Mouse (Mus musculus) layer of hippocampus, adult 9-11 months (tissue): ENCODE results near the gene Rapgef3.

Experiments used
- DNase-seq: peaks from one replicate; pipeline ENCODE4 v3.0.0; 2022

Rapgef3 gene

DNA sequence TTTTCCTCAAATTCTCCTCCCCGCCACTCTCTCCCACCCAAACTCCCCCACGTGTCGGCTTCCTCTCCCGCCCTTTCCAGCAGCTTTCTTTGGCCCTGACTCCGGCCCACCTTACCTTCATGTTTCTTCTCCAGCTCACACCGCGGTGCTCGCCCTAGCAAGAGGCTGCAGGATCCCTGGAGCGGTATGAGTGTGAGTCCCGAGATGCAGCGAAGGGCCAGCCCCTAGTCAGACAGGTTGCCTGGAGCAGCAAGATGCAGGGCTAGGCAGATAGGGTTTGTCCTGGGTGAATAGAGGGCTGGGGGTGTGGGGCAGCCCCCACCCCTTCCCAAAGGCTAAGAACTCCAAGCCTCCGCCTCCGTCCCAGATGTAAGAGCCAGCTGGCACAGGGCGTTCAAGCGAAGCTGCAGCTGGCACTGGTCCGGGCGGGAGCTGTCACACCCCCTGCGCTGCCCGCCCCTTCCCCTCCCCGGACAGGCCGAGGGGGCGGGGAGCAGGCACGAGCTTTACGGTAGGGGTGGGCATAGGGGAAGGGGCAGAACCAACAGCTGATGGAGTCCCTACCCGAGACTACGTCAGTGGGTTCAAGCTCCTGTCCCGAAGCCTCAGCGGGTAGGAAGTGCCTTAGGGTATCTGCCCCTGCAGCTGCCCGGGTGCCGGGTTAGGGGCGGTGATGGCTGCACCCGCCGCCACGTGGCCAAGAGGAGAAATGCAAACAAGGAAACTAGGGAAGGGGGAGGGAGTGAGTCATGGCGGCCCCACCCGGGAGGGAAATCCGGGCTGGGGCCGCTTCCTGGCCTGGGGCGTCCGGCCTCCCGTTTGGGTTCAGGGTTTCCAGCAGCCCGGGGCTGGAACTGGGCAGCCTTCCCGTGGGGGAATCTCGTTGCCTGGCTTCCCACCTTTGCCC, at the start of gene Rapgef3:
Rapgef3 (minus strand) TSS at position 693 of the 907 bp plus-strand sequence.
- peak; percentile 81 for DNase-seq

DNA sequence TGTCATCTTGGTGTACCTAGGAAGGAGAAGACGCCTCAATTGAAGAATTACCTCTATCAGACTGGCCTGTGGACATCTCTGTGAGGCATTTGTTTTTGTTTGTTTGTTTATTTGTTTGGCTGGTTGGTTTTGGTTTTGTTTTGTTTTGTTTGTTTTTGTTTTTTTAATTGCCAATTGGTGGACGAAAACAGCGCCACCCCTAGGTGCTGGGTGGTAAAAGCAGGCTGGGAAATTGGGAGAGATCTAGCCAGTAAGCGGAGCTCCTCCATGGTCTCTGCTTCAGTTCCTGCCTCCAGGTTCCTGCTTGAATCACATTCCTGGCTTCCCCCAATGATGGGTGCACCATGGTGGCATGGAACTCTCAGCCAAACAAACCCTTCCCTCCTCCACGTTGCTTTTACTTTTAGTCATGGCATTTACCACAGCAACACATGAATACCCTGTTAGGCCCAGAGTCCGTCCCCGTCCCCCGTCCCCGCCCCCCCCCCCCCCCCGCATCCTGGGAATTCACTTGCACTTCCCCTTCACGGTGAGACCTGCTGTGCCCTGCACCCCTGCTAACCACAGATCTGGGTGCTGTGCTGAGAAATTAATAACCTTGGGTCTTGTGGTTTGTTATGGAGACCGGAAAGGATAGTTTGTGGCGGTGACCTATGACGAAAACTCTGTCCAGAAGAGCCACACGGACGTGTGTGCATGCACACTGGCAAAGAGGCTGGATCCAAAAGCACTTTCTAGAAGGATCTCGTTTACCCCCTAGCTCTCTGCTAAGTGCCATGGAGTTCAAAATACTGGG, 48.6 kb upstream of the Rapgef3 start:
- DNase-seq: no peak

DNA sequence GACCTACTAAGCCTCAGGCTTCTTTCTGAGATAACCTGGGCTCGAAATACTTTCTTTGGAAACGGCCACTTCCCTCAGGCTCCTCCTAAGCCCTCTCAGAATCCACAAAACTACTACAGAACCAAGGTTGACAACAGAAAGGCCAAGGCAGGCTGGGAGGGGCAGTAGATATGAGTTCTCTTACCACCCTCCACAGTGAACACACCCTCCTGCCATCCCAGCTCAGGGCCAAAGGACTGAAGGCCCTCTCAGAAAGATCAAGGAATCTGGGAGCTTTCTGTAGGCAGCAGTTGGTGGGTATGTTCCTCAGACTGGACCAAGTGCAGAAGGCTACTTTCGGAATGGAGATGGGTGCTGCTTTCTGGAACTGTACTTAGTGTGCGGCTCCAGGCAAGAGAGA, 47.5 kb upstream of the Rapgef3 start:
- no peak for DNase-seq

DNA sequence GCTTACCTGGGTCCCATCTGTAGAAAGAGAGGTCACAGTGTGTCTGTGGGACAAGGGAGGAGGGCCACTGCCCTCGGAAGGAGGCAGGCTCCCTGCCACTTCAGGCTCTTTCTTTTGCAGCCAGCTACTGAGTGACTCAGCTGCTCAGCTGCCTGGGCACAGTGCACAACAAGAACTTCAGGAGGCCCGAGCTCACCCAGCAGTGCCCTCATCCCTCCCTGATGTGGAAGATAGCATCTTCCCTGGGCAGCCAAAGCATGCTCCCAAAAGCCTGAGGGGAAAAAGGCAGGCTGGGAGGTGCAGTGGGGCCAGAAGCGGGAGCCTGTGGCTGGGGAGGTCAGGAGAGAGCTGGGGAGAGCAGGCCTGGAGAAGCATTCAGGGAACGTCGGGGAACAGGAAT, 46.9 kb upstream of the Rapgef3 start:
- no peak for DNase-seq

DNA sequence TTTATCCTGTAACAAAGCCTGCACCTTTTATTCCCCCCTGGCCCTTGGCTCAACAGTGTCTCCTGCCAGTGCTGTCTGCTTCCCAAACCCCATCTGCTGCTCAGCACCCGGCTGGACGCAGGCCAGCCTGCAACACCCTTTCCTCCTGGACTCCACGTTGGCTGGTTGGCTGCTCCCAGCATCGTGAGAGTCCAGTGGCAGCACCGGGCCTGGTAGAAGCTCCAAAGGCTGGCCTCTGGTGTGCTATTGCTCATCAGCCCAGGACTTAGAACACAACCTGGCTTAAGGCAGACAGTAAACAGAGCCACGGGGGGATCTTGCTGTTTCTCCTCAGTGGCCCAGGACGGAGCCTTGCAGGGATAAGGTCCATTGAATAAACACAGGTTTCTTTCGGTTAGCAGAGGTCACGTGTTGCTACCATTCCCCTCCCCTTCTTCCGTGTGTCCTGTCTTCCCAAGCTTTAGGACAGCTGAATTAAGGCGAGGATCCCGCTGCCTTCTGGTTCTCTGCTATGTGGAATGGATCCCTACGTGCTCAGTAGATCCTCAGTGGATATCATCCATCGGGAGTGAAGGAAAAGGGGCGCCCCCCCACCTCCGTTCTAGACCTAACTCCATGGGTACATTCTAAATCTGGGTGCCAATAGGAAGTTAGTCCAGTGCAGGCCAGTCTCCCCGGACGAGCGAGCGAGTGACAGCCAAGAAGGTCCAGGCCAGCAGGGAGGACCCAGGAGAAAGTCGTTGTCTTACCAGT, 45.9 kb upstream of the Rapgef3 start:
- no peak for DNase-seq

DNA sequence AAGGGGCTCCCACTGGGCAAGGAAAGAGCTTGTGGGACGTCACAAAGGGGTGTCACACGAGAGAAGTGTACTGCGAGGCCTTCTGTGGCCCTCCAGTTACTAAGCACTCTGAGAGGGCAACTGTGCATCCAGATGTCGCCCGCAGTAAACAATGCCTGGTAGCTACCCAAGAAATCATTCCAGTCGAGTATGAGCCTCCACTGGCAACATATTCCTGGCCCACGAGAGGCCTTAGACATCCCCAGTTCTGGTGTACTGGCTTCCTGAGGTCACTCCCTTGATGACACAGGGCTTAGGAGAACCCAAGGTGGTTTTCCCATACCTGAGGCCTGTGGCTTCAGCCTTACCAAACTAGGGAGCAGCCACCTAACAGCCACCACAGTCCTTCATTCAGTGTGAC, 45.1 kb upstream of the Rapgef3 start:
- DNase-seq: no peak

DNA sequence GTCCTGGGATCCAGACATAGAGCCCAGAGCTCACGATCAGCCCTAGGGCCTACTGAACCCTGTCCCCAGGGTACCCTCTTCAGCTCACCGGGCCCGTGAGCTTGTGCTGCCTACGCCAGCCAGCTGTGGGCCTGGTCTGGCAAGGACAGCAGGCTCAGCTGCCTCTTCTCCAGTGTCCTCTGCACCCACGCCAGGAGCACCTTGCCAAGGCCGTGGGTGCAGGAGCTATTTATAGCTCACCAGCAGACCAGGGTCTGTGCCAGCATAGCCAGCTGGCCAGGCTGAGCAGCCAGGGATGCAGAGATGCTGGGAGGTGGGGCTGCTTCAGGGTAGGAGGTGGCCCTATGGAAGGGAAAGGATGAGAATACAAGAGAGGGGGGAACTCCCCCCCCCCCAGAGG, 44.4 kb upstream of the Rapgef3 start:
- DNase-seq: peak; percentile 96

DNA sequence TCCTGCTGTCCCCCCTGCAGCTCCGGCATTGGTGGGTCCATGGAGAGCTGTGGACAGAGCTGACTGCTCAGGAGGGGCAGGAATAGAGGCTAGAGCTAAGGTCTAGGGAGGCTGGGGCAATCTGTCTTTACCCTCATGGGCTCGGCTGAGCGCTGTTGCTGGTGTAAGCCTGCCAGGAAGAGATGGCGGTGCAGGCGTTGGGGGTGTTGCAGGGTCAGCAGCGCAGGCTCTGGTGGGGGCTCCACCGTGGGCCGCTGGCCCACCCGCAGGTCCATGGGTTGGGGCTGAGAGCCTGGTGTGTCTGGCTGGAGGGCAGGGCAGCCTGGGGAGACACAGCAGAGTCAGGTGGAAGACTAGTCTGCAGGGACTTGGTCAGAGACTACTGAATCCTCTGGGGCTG, 43.5 kb upstream of the Rapgef3 start:
- DNase-seq: no peak

DNA sequence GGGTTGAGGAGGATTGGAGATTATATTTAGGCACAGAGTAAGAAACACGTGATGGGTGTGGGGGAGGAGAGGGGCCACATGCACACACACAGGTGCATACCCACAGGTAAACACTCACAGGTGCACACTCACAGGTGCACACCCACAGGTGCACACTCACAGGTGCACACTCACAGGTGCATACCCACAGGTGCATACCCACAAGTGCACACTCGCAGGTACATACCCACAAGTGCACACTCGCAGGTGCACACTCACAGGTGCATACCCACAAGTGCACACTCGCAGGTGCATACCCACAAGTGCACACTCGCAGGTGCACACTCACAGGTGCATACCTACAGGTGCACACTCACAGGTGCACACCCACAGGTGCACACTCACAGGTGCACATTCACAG, 42.6 kb upstream of the Rapgef3 start:
- DNase-seq: no peak

DNA sequence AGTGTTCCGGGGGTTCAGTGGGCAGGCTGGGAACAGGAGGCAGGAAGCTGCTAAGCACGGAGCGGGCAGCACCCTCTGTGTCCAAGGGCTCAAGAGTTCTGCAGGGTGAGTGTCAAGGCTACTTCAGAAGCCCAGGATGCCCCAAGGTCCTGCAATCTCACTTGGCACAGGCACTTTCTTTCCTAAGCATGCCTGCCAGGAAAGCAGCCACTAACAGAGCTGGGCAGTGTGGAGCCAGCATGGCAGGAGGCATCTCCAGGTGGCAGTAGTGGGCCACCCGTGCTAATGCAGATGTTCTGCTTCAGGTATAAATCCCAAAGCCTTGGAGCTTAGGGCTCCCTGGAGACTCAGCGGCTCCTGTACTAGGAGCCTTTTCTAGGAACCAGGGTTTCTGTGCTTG, 42.2 kb upstream of the Rapgef3 start:
- DNase-seq: no peak

DNA sequence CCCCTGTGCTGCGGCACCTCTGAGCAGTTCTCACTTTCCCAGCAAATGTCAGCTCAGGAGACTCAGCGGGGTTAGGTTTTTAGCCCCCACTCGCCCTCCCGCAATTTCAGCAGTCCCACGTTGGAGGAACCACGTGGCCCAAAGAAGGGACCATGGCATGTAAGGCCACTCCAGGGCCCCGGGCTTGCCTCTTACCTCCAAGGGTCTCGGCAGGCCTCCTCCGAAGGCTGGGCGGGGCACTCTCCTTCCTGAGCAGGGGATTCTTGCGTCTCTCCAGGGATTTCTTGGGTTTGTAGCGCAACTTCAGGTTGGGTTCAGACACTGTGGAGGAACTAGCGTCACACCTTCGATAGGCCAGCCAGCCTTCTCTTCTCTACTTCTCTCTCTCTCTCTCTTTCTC, 41.4 kb upstream of the Rapgef3 start:
- DNase-seq: no peak

DNA sequence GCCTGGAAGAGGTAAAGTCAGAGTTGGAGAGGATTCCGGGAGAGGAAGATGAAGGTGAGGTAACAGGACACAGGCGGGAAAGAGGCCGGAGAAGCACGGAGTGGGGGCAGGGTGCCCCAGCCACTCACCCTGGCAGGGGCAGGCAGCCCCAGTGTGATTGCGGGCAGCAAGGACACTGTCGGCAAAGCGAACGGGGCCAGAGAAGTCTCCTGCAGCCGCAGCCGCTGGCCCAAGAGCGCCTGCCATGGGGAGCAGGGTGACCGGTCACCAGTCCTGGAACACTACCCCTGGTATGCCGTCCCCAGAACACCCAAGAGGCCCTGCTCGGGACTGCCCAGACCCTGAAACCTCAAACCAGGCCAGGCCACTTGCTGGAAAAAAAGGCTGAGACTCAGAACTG, 40.8 kb upstream of the Rapgef3 start:
- no peak for DNase-seq

DNA sequence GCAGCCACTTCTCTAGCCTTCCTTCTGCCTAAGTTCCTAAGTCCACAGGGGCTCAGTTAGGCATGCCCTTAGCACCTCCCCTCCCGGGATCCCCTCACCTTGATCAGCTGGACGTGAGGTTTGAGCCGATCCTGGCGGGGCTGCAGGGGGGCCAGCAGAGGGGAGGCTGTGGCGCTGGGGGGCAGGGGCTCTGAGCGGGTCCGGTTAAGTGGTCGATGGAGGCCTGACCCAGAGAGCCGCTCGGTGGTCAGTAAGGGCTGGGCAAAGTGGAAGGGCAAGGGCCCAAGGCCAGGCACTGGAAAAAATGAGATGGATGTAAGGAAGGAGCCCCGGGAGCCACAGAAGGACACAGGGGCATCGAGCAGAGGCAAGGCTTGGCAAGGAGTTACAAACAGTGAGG, 40.1 kb upstream of the Rapgef3 start:
- DNase-seq: no peak

DNA sequence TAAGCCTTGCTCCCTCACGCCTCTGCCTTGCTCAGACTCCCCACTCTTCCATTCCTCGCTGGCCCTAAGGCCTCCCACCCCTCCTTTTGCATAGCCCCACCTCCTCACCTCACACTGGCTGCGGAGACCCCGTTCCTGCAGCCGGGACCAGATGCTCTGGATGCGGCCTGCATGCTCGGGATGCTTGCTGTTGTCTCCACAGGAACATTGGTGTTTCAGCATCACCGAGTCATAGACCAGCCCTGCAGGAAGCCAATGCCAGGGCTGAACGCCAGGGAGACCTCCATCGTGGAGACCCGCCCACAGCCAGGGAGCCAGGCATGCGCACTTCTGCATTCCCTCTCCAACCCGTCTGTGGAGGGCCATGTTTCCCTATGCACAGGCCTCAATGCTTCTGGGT, 34.8 kb upstream of the Rapgef3 start:
- no peak for DNase-seq

DNA sequence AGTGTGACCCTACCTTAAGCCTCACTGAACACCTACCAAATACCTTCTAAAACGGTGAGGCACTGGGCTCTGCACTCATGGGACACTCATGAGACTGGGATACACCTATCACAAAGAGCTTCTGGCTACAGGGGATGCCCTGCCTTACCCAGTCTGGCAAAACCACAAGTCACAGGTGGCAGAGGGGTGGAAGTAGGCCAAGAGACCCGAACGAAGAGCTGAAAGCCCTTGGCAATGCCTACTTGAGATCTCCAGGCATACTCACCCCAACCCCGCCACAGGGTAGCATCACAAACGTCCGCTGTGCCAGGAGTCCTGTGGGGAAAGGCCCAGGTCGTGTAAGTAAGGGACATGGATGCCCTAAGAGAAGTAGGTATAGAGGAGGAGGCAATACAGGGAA, 34.0 kb upstream of the Rapgef3 start:
- no peak for DNase-seq

DNA sequence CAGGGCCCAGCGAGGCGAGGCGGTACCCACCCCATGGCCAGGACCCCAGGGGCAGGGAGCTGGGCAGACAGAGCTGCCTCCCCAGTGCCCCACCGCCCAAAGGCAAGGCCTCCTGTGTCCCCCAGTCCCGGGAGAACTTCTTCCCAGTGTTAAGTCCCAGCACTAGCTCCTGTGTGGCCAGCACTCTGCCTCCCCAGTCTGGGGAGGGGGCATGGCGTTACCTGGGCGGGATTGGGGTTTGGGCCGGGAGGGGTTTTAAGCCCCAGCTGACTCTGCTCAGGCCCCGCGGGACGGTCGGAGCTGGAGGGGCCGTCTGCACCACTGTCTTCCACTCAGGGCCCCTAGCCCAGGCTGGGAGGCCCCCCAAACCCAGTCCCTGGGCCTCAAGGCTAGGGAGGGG, 33.1 kb upstream of the Rapgef3 start:
- DNase-seq: no peak

DNA sequence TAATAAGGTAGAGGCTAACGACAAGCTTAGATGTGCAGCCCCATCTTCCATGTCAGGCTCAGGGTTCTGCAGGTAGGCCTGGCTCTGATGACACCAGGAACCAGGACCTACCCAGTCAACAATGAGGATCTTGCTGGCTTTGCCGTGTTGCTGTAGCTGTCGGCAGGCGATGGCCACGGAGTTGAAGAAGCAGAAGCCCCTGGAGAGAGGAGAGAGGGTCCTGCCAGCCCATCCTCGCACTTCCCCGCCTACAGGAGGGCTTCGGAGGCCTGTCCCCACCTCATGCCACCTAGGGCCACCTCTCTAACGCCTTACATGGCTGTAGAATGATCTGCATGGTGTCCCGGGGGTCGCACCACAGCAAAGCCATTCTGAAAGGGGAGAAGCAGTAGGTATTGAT, 31.7 kb upstream of the Rapgef3 start:
- no peak for DNase-seq

DNA sequence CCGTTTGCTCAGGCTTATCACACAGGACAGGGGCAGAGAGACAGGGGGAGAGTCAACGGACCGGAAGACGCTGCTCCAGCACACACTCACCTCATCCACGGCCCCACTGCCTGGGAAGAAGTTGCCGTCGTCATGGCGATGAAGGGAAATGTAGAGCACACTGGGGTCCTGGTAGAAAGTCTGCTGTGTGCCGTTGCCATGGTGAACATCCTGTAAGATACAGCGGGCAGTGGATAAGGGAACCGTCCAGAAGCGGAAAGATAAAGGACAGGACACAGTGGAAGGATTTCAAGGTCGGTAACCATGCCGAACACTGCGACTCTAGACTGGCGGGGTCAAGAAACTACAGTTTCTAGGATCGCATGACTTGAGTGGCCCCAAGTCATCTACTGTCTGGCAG, 30.4 kb upstream of the Rapgef3 start:
- DNase-seq: no peak

DNA sequence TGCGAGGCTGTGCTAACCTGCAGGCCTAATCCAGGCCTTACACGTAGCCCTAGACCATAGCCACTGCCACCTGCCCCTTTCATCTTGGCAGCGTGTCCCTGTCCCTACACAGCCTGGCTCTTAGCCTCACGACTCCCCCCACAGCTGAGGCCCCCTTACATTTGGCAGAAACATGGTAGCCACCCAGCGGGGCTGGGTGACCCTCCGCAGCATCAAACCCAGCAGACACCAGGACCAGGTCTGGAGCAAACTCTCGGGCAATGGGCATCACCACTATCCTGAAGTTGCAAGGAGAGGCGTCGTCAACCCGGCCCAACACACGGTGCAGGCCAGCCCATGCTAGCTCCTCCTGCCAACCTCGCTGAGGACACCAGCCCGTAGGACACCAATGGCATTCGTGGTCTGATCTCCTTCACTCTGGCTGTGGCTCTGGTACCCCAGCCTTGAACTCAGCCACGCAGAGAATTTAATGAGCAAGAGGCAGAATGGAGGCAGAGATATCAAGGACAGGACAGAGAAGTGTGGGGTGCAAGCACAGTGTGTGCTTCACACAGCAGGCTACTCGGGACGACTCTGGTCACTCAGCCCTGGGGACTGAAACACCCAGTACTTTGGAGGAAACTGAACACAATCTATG, 29.0 kb upstream of the Rapgef3 start:
- no peak for DNase-seq

DNA sequence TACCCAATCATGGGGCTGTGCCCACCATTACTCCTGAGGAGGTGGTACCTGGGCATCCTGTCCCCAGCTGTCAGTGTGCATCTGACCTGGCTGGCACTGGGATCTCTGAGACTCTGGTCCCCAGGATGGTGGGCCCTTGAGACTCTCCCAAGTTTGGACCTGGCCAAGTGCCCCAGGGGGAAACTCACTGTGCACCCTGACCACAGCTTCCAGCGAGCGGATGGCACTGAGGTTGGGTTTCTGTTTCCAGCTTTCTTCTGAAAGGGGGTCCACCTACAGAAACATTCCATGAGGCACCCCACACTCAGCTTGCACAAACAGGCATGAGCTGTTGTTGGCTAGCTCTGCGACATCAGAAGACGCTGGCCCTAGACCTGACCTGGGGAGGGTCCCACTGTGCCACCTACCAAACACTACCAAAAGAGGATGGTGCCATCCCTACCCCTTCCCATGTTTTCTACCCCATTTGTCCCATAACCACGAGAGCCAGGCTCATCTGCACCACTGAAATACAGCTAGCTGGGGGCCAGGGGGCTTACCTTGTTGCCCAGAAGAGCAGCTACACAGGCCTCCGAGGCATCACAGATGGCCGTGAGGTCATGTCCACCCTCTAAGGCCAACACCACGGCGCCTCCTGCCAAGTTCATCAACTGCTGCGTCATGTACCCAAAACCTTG, 27.9 kb upstream of the Rapgef3 start:
- no peak for DNase-seq

DNA sequence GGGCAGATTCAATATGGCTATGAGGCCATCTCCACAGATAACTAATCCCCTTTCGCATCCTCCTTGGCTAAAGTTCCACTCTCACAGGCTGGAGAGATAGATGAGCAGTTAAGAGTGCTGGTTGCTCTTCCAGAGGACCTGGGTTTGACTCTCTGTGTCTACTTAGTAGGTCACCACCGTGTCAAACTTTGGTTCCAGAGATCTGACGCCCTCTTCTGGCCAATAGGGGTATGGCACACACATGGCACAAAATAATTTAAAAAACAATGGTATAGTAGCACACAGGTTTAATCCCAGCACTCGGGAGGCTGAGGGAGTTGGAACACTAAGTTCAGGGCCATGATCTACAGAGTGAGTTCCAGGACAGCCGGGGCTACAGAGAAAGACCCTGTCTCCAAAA, 26.5 kb upstream of the Rapgef3 start:
- no peak for DNase-seq

DNA sequence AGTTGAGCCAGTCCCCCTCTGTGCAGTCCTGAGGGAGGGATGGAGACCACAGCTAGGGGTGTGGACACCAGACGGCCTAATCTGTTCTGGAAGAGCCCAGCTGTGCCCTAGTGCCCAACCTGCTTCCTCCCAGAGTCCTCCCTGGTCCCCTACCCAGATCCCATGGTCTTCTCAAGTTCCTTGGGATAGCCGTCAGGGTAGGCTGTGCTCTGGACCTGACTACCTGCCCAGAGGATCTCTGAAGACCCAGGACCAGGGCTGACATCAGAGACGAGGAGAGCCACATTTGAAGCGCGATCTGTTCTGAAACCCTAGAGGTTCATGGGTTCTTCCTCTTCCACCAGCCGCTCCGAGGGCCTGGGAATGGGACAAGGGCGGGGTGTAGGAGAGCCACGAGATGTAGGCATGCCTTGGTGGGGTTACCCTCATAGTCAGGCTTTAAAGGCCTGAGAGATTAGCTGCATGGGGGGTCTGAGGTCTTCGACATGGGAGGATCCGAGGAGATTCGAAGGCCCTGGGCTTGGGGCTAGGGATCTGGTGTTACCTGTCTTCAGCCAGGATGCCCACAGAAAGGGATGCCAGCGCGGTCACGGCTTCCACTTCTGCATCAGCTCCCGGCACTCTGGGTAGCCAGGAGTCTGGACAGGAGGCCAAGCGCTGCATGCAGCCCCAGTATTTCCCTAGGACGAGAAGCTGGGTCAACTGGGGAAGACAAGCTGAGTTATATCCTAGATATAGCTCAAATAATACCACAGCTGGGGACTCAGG, 25.8 kb upstream of the Rapgef3 start:
- no peak for DNase-seq
